Mouse (Mus musculus) heart, adult 11 months (tissue): Measurements from ENCODE around the gene Ston2.
A peak's percentile ranks its signal among the peaks of the same experiment; 100 is the strongest.

ENCODE experiments used
- DNase-seq: peaks from one replicate; pipeline ENCODE4 v3.0.0; 2022

The Ston2 gene

DNA sequence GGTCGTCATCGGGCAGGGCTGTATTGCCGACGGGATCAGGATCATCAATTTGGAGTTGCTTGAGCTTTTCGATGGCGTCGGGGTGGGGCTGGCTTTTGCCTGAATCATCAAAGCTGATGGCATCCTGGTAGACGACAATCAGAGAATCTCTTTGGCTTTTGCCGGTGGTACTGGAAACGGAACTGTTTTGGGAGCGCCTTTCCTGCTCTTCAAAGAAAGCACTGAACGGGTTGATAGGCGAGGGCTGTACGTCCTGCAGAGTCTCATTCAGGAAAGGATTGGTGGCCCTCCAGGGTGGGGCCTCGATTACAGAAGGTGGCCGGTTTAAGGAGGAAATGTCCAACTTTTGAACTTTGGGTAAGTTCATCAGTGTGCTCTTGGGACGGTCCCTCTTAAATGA lies 139.8 kb downstream of the Ston2 start:
- no peak for DNase-seq

DNA sequence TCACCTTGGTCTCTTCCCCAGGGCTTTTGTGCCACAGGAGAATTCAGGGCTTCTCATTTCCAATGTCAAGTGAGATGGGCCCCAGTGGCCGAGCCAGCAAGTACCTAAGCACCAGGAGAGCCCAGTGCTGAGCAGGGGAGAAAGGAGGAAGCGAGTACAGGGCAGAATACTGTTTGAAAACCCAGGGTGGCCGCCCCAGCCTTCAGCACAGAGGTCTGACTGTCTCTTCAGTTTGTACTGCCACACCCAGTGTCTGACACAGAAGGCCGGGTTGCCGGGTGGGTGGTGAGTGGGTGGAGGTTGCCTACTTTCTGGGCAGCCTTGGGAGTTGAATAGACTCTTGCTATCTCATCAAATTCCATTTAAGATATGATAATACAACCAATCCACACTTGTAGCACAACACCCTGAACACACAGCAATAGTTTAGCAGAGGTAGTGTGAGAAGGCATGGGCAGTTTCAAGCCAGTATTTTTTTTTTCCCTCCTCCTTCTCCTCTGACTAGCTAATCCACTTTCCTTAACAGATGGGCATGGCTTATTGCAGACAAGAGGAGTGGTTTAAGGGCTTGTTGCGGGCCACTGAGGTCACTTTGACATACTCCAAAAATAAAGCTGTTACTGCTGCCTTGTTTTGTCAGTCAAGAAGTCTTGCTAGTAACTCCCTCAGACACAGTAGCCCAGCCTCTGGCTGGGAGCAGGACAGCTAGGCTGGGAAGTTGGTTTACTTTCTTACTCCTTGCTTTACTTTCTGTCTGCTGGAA lies 142.6 kb downstream of the Ston2 start:
- DNase-seq, result peak; percentile 89

DNA sequence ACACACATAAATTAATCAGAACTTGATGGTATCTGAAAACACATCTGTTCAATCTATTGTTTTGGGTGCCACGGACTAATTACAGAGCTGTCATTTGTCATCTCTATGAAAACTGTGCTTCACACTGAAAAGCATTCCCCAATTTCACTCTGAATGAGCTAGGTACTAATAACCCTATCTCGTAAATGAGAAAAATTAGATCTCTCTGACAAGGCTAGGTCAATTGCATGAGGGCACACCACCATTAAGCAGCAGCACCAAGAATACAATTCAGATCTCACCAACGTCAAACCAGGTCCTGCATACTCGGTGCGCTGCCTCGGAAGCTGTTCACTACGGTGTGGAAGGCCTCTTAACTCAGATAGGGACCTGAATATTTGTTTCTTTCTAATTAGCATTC lies 145.0 kb downstream of the Ston2 start:
- peak; percentile 55 for DNase-seq

DNA sequence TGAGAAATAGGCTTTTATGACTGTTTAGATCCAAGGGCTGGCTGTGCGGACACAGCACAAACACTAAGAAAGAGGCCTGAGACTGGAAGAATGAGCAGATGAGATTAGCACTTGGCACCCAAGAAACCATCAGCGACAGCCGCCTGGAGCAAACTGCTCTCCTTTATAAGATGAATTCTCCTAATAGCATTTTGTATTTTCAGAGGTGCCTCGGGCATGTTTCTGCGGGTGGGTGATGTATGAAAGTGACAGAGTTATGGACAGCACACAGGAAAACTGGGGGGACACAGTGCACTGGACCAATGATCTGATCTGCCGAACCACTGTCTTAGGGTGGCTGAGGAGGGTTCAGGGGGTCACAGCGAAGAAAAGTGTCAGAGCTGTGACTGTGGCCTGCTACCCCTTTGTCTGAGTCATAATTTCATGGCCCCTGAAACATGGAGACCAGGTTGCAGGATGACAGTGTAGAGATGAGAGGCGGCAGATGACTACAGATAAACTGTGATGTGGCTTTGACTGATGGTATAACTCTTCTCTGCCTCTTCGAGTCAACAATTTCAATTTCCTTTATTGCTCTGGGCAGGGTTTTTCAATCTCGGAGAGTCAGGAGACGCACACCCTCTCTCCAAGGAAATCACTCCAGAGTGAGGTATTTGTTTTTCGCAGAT lies 145.6 kb downstream of the Ston2 start:
- peak; percentile 80 for DNase-seq

DNA sequence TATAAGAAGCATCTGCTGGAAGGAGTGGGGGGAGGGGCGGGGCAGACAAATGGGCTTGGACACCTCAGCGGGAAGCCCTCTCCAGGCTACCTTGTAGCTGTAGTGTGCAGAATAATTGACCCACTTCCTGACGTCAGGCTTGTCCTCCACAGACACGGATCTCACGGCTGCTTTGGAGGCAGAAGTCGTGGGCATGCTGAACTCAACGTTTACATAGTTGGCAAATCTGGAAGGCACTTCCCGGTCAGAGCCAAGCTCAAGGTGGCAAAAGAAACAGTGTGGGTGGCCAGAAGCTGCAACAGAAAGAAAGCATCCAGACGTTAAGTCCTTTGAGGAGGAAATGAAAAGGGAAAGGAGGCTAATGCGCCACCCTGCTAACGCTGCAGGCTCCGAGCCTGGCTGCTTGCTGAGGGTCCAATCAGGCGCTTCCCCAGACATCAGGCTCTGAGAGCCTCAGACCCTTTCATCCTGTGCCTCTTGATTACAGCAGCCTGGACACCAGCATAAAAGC lies 146.5 kb downstream of the Ston2 start:
- peak; percentile 85 for DNase-seq

DNA sequence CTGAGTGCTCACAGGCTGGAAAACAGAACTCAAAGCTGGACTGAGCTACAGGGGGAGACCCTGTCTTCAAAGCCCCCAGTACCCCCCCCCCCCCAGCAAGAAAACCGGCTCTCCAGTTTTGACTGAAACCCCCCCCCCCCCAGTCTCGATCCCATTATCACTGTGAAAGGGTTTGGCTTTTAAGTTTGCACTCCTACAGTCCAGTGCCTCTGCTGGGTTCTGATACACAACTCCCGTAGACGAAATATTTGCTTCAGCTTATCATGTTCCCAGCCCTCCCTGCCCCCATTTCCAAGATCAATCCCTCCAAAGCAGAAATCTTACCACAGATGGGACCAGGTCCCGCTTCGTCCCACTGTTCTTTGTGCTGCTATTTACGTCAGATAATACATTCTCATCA lies 147.1 kb downstream of the Ston2 start:
- no peak for DNase-seq

DNA sequence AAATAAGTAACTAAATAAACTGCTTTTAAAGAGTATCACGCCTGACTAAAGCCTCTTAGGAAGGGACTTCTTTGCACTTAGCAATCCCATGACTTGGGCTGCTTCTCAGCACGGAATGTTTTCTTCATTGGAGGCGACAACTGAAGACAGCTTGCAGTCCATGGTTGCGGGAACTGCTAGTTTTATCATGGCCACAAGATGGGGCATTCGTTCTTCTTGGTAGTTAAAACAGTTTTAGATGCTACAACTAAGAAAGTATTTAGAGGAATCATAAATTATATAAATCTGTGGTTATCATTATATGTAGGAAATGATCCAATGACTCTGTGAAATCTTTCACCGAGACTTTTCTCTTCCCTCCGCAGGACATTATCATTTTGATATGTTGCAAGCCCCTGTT lies 147.5 kb downstream of the Ston2 start:
- DNase-seq, result peak; percentile 83

DNA sequence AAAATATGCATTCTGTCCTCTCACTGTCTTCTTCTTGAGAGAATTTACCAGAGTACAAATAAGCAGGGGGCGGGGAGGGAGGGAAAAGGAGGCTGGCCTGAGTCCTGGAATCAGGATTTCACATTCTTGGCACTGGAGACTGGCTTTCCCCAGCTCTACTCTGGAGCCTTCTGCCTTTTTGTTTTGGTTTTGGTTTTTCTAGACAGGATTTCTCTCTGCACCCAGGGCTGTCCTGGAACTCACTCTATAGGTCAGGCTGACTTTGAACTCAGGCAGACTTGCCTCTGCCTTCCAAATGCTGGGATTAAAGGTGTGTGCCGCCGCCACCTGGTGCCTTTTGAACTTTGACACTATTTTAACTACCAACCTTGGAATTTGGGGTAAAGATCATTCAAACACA lies 149.8 kb downstream of the Ston2 start:
- DNase-seq, result peak; percentile 93

DNA sequence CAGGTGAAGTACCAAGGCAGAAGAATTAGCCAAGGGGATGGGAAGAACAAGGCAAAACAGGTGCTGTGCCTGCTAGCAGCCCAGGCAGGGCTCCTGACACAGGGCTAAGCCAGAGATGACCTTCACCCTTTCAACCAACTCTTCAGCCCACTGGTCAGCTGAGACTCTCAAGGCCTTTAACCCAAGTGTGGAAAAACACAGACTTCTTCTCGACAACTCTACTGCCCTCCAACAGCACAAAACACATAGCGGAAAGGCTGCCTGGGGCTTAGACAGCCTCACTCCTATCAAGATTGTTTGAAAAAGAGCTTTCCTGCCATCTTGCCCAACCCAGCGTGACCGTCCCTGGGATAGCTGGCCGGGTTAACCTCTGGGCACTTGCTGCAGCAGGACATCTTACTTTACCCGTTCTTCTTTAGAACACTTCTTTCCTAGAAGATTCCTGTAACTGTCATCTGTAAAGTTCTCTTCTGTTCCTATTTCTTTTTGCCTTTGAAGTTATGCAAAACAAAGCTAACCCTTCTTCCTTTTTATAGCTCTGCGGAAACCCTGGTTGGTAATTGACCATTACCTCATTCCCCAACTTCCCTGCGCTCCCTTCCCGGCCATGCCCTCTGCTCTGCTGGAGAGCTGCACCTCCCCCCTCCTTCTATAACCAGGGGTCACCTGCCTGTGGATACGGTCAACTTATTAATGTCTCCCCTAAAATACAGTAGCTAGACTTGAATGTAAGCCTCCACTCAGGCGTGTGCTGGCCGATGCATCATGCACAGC lies 150.9 kb downstream of the Ston2 start:
- peak; percentile 87 for DNase-seq

DNA sequence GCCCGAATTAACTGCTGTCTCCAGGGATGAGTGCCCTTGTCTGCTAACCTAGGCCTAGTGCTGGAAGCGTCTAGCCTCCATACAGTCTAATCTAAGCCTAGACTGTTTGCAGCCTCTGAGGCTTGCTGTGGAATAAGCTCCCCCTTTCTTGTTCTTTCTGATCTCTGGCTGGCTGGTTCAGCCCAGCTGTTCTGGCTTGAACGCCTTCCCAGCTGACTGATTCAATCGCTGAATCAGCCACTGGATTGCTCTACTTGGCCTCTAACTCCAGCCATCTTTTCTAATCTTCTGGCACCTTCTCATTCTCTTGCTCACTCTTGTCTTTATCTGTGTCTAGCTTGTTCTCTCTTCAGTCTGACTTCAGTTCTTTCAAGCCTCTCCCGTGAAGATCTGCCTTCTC lies 161.7 kb downstream of the Ston2 start:
- peak; percentile 91 for DNase-seq

DNA sequence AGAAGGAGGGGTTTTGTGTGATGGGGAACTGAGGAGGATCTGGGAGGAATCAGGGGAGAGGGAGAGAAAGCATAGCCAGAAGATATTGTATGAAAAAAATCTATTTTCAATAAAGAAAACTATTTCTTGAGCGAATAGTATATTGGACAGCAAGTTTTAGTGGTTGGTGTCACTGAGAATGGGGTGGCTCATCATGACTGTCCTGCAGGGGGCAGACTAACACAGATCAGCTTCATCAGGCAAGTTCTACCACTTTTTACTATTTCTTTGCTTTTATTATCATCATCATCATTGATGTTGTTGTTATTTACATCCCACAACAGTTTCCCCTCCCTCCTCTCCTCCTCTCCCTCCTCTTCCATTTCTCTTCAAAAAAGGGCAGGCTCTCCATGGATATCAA lies 163.2 kb downstream of the Ston2 start:
- DNase-seq, result peak; percentile 66

DNA sequence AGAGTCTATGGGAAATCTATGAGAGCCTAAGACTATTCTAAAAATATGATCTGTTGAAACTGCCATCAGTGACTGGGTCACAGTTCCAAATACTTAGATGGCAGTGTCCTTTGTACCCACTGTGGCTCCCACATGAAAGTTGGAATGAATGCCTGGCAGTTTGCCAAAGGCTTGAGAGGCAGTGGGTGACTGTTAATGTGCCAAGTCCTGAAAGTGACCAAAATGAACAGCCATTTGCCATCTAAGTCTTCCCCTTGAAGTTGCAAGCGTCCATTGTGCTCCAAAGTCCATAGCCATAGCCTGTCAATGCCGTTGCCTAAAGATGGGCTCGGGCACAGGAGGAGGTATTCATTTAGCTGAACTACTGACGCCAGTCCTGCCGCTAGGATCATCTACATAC lies 178.8 kb downstream of the Ston2 start:
- DNase-seq, result peak; percentile 84

DNA sequence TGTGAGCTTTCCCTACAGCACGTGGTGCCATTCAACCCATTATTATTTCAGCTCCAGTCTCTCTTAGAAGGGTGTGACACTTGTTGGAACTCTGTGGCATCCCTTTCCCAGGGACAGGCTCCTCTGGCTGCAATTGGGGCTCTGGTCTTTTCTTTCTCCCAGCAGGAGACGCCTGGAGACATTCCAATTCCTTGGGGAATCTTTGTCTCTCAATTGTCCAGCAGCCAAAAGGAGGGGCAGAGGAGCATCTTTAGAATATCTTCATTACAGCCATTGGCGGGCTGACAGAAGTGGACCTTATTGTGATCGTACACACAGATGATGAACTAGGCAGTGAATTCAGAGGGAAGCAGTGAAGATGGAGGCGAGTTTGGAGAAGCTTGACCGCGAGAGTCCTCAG lies 180.5 kb downstream of the Ston2 start:
- DNase-seq, result peak; percentile 45

DNA sequence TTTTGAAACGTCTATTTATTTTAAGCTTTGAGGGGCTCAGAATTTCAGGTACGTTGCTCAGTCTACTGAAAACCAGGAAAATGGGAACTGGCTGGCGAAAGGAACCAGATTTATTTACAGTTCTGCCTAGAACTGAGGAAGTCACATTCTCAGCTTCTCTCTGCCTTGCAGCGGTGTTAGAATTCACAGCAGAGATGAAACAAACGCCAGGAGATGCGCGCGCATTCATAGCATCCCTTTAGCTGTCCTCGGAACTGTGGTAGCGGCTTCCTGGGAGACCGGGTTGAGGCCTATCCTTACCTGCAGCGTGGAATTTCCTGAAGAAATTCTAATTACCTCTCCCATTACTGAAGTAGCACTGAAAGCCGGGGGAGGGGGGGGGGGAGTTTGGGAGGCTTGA lies 181.5 kb downstream of the Ston2 start:
- peak; percentile 89 for DNase-seq

DNA sequence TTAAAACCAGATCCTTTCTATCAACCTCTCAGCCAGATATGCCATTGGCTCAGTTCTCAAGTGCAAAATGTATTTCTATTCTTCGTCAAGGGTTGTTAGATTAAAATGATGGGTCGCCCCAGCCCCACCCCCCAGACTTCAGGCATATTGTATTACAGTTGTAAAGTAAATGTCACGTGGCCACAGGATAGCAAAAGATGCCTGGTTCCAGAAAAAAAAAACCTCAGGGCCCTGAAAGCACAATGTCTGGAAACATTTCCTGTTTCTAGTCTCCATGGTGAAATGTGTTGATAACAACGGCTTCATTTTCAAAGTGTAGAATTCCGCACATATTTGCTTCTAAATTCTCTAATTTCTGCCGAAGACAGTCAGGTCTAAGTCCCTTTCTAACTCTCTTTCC lies 183.6 kb downstream of the Ston2 start:
- DNase-seq, result peak; percentile 45

DNA sequence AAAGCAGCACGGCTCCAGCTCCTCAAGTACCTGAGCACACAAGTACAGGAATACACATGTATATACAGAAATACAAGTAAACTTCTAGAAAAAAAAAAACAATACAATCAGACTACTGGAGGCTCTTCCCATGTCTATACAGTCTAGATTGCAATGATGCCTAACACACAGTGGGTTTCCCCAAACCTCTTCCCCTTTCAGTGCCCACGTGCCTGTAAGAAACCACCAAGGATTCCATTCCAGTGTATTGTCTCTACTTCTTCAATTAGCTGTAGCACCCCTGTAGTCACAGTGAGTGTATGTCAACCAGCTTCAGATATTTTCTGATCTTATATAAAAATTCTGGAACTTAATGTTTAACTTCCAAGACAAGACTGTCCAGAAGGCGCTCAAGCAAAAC lies 196.1 kb downstream of the Ston2 start:
- peak; percentile 80 for DNase-seq

DNA sequence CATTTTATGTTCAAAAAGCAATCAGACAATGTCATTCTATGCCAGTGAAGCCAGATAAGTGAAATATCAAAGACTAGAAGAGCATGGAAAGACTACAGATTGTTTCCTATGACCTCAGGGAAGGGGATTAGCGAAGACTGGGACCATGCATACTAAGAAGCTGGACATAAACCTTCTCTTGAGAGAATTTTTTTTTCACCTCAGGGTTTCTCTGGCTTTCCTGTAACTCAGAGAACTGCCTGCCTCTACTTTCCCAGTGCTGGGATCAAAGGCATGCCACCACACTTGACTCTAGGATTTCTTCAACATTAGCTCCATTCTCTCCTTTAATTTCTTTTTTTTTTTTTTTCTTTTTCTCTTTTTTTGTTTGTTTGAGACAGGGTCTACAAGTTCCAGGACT lies 197.0 kb downstream of the Ston2 start:
- DNase-seq, result no peak

DNA sequence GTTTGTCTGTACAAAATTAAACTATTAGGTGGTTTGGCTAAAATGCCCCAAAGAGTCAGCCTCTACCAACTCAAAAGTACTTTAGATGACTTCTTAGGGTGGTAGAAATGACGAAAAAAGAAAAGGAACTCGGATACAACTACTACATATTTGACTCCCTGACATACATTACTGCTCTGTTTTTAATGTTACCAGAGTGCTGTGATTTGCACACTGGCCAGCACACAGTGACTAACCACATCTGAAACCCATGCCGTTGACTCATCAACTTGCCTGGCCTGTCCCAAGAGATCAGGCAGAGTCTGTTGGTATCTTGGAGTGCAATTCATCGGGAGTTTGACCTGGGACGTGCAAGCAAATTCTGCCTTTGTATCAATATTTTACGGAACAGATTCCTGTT lies 197.5 kb downstream of the Ston2 start:
- peak; percentile 94 for DNase-seq

DNA sequence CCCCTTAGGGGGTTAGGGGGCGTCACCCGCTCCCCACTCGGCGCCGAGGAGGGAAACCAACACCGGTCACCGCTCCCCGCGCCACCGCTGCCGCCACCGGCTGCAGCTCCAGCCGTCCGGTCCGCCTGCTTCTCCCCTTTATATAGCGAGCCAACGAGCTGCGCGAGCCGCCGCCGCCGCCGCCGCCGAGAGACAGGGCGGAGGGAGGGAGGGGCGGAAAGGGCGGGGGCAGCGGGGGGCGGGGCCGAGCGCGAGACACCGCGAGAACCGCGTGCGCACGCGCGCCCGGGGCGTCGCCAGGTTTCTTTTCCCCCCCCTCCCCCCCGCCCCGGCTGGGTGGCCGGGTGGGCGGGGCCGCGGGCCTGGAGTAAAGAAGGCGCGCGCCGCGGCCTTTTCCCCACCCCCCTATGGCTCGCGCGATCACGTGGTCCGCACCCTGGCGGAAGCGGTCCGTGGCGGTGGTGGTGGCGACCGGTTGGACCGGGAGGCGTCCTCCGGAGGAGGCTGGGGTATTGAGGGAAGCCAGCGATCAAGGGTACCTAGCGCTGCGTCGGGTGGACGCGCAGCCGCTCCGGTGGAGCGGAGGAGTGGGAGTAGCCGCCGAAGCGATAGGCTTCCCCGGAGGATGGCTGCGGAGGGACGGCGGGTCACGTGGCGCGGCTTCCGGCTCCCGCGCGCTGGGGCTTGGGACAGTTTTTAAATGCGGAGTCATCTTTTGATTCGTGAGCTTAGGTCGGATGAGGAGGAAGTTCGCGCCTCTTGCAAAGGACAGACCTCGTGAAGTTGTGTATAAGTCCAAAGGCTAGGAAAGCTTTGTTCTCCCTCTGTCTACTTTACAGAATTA lies 198.1 kb downstream of the Ston2 start, which contains the start of gene Gtf2a1:
Gene Gtf2a1 (minus strand): TSS at position 641 of the 844 bp plus-strand sequence.
- DNase-seq, result peak; percentile 100

DNA sequence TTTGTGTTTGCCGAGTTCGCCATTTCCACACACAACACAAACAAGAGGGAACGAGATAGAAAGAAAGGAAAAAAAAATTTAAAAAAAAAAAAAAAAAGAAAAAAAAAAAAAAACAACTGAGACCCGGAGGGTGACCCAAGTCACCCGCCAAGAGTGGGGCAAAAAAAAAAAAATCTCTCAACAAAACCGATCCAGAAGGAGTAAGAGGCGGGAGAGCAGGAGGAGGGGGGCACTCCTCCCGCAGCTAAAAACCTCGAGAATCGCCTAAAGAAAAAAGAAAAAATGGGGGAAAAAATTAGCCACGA lies 198.7 kb downstream of the Ston2 start:
- DNase-seq, result no peak

DNA sequence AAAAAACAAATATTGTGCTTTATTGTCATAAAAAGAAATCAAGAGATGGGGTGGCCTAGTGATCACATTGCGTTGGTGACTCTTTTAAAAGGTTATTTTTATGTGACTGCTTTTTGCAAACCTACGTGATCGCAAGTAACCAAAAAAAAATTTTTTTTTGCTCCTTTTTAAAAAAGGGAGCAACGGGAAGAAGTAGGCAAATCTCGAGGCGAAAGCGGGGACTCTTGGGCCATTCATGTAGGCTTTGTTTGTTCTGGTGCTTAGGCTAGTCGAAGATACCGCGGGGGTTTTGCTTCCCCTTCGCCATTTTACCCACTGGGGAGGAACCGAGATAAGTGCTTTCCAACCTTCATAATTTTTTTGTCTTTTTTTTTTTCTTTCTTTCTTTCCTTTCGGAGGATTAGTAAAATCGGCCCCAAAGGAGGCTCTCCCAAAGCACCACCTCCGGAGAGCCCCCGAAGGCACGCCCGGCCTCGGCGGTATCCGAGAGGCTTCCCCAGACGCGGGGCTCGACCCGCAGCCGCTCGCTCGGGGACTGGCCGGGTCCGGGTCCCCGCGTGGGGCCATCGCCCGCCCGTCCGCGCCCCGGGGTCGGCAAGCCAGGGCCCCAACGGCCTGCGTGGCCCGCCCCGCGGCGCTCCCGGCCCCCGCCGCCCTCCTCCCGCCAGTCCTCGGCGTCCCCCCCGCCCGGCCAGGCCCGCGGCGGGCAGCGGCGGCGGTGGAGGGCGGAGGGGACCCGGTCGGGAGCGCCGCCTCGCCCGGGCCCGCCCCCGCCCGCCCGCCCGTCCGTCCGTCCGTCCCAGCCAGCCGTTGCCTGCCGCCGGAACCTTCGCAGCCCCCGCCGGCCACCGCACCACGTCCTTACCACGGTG lies 199.3 kb downstream of the Ston2 start:
- peak; percentile 96 for DNase-seq

DNA sequence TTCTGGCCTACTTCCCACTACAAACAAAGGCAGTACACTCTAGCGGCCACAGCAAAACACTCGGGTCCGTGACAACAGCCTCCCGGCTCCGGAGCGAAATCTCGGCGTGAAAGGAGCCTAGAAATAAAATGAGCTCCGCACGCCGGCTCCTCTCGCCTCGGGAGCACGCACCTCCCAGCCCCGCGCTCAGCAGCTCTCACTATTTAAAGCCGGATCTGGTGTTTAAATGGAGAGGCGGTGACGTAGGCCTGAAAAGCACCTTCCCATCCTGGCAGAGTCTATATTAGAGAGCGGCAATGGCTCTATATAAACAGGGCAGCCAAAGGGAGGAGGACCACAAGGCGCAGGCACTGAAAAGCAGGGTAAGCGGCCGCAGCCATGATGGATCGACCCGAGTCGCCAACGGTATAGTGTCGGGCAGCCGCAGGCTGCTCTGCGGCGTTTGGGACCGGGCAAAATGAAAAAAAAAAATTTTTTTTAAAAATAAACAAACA lies 200.0 kb downstream of the Ston2 start:
- peak; percentile 100 for DNase-seq
